Mouse (Mus musculus) limb, embryonic 12.5 days (tissue): Measurements from ENCODE around the gene Snrnp200. TPM values are rescaled to one million over a fixed set of nuclear protein-coding genes. Genes with fewer than 3 reads are reported as not detected.
"Not testable (repeated sequence)": the region's sequence is repeated elsewhere in the genome, so short reads cannot be mapped to it uniquely, and the experiment has no call there.

Source experiments
- ATAC-seq: fragments of 200-750 bp; cut with Nextera tagmentation; 2 replicates; pipeline ENCODE4 v1.8.0; 2017; ENCODE audit warnings: low read depth, moderate TSS enrichment; ENCODE audit not compliant: insufficient number of reproducible peaks, insufficient read depth, low FRiP score, low TSS enrichment
- H3K27ac ChIP-seq: fragments of 300-500 bp; sonication (generic); 2 replicates; pipeline ENCODE4 v1.5.1; 2016; ENCODE audit warnings: mild to moderate bottlenecking, moderate library complexity
- H3K27me3 ChIP-seq: fragments of 300-500 bp; sonication (generic); 2 replicates; pipeline ENCODE4 v1.6.1; 2016; ENCODE audit warnings: mild to moderate bottlenecking, moderate library complexity
- H3K36me3 ChIP-seq: fragments of 300-500 bp; sonication (generic); 2 replicates; pipeline ENCODE4 v1.6.1; 2016; ENCODE audit warnings: mild to moderate bottlenecking, moderate library complexity
- H3K4me1 ChIP-seq: fragments of 300-500 bp; sonication (generic); replicated peaks from 2 replicates; pipeline ENCODE4 v1.6.1; 2016
- H3K4me2 ChIP-seq: fragments of 300-500 bp; sonication (generic); 2 replicates; pipeline ENCODE4 v1.6.1; 2016; ENCODE audit warnings: mild to moderate bottlenecking, moderate library complexity
- H3K4me3 ChIP-seq: fragments of 300-500 bp; sonication (generic); replicated peaks from 2 replicates; pipeline ENCODE4 v1.5.1; 2016; ENCODE audit warnings: mild to moderate bottlenecking
- H3K9ac ChIP-seq: fragments of 300-500 bp; sonication (generic); replicated peaks from 2 replicates; pipeline ENCODE4 v1.6.1; 2016; ENCODE audit warnings: mild to moderate bottlenecking, moderate library complexity
- H3K9me3 ChIP-seq: fragments of 300-500 bp; sonication (generic); 2 replicates; pipeline ENCODE4 v1.6.1; 2016; ENCODE audit warnings: mild to moderate bottlenecking, moderate library complexity
- WGBS: fragments of 180-500 bp; shearing (Covaris S2); methylation state at CpG from one replicate; pipeline ENCODE4 v1.1.7; 2016; 5-methylcytosine and 5-hydroxymethylcytosine counted together
- polyA plus RNA-seq: library from polyadenylated mRNA; unstranded; fragments of >200 nt; fragmentation: Nextera tagmentation; extraction: Ambion mirVana; gene quantifications from 2 replicates; pipeline ENCODE4 v1.2.1, GENCODE M21; 2016

Snrnp200 gene
- polyA plus RNA-seq, result 98.3 and 104 TPM in 2 replicates

- H3K9ac ChIP-seq, result peak within 1 kb of the TSS; percentile 76
- H3K36me3 ChIP-seq, result peaks cover 34% of the 10 kb centered on the region
- H3K27me3 ChIP-seq, result no peaks in the 10 kb centered on the region
- H3K4me3 ChIP-seq, result peak within 1 kb of the TSS; percentile 87
- 13% methylated on average over 36 of the region's 36 CpGs for WGBS
- no peaks in the 10 kb centered on the region for H3K9me3 ChIP-seq
- peak within 1 kb of the TSS; percentile 73 for H3K4me2 ChIP-seq
- peaks cover 11% of the 10 kb centered on the region for H3K4me1 ChIP-seq
- H3K27ac ChIP-seq, result peak within 1 kb of the TSS; percentile 82
- peak; percentile 94 for ATAC-seq
Observed at GRCm38 (mm10) chr2:127207547-127208451, at the start of gene Snrnp200, which contains the start of gene 1810024B03Rik. Snrnp200 (plus strand) TSS chr2:127208386. 1810024B03Rik (minus strand) TSS chr2:127208280.

GRCm38 (mm10) chr2:127165675-127166074 lies 42.5 kb upstream of the Snrnp200 start:
- Histone ChIP-seq H3K27me3 (peaks cover 7% of the 10 kb centered on the region; the same call in 1 of the 2 replicates), H3K9me3 (no peaks in the 10 kb centered on the region), H3K27ac (no peak overlapping the region), H3K9ac (no peak overlapping the region), H3K4me1 (no peaks in the 10 kb centered on the region), H3K36me3 (no peaks in the 10 kb centered on the region), H3K4me2 (no peak overlapping the region), H3K4me3 (no peak overlapping the region)
- ATAC-seq, result no peak
- 56% methylated on average over 4 of the region's 4 CpGs for whole genome bisulfite sequencing

- WGBS, result 16% methylated on average over 1 of the region's 1 CpGs
Observed at GRCm38 (mm10) chr2:127166261-127166660, 41.9 kb upstream of the Snrnp200 start.

GRCm38 (mm10) chr2:127182598-127183381 lies 25.4 kb upstream of the Snrnp200 start:
- no peaks in the 10 kb centered on the region for H3K9me3 ChIP-seq
- peak overlapping the region; percentile 73 for H3K4me2 ChIP-seq
- H3K4me1 ChIP-seq, result peaks cover 5% of the 10 kb centered on the region
- peak overlapping the region; percentile 91 for H3K27ac ChIP-seq
- no peaks in the 10 kb centered on the region for H3K27me3 ChIP-seq
- peak overlapping the region; percentile 55 for H3K4me3 ChIP-seq
- ATAC-seq, result peak; percentile 99
- 4% methylated on average over 17 of the region's 17 CpGs for WGBS
- peak overlapping the region; percentile 79 for H3K9ac ChIP-seq
- no peaks in the 10 kb centered on the region for H3K36me3 ChIP-seq

More at GRCm38 (mm10) chr2:127166261-127166660, 41.9 kb upstream of the Snrnp200 start:
- H3K9me3 ChIP-seq, ATAC-seq, H3K4me3 ChIP-seq, H3K36me3 ChIP-seq, H3K4me1 ChIP-seq, H3K27ac ChIP-seq, H3K4me2 ChIP-seq, H3K27me3 ChIP-seq, H3K9ac ChIP-seq: not testable (repeated sequence)

GRCm38 (mm10) chr2:127189574-127189973 lies 18.6 kb upstream of the Snrnp200 start:
- ATAC-seq, result no peak
- Histone ChIP-seq H3K9me3 (no peaks in the 10 kb centered on the region), H3K9ac (no peak overlapping the region), H3K27me3 (peaks cover 3% of the 10 kb centered on the region; the same call in 1 of the 2 replicates), H3K4me3 (no peak overlapping the region), H3K4me1 (no peaks in the 10 kb centered on the region), H3K27ac (no peak overlapping the region), H3K36me3 (no peaks in the 10 kb centered on the region), H3K4me2 (no peak overlapping the region)

GRCm38 (mm10) chr2:127204932-127205331 lies 3.3 kb upstream of the Snrnp200 start:
- H3K4me1 ChIP-seq, result peaks cover 11% of the 10 kb centered on the region
- 33% methylated on average over 3 of the region's 3 CpGs for WGBS
- peaks cover 12% of the 10 kb centered on the region; the same call in 1 of the 2 replicates for H3K36me3 ChIP-seq
- no peak overlapping the region for H3K4me2 ChIP-seq
- H3K9me3 ChIP-seq, result no peaks in the 10 kb centered on the region
- H3K27ac ChIP-seq, result no peak overlapping the region
- H3K27me3 ChIP-seq, result no peaks in the 10 kb centered on the region
- no peak overlapping the region for H3K4me3 ChIP-seq
- no peak overlapping the region for H3K9ac ChIP-seq
- no peak for ATAC-seq

GRCm38 (mm10) chr2:127205936-127206335 lies 2.2 kb upstream of the Snrnp200 start:
- H3K9me3 ChIP-seq, H3K9ac ChIP-seq, H3K27ac ChIP-seq, H3K4me3 ChIP-seq, ATAC-seq, H3K27me3 ChIP-seq, H3K4me2 ChIP-seq: not testable (repeated sequence)
- 88% methylated on average over 4 of the region's 4 CpGs for WGBS
- Histone ChIP-seq H3K36me3 (peaks cover 15% of the 10 kb centered on the region), H3K4me1 (peaks cover 11% of the 10 kb centered on the region)

- no peak for ATAC-seq
- no peaks in the 10 kb centered on the region for H3K27me3 ChIP-seq
- no peak overlapping the region for H3K4me2 ChIP-seq
- WGBS, result 93% methylated on average over 2 of the region's 2 CpGs
- H3K36me3 ChIP-seq, result peaks cover 25% of the 10 kb centered on the region
- H3K9me3 ChIP-seq, result no peaks in the 10 kb centered on the region
- no peak overlapping the region for H3K27ac ChIP-seq
- H3K4me1 ChIP-seq, result peaks cover 11% of the 10 kb centered on the region
- no peak overlapping the region for H3K9ac ChIP-seq
- H3K4me3 ChIP-seq, result no peak overlapping the region
Observed at GRCm38 (mm10) chr2:127206916-127207315, 1.3 kb upstream of the Snrnp200 start.

- H3K9me3 ChIP-seq, result no peaks in the 10 kb centered on the region
- no peak for ATAC-seq
- WGBS, result under 1% methylated on average over 17 of the region's 17 CpGs
- peaks cover 40% of the 10 kb centered on the region for H3K36me3 ChIP-seq
- H3K4me2 ChIP-seq, result peak overlapping the region; percentile 73
- peak overlapping the region; percentile 87 for H3K4me3 ChIP-seq
- H3K27ac ChIP-seq, result peak overlapping the region; percentile 82
- no peaks in the 10 kb centered on the region for H3K27me3 ChIP-seq
- peaks cover 11% of the 10 kb centered on the region for H3K4me1 ChIP-seq
- peak overlapping the region; percentile 76 for H3K9ac ChIP-seq
Observed at GRCm38 (mm10) chr2:127208452-127208769, 225 bp downstream of the Snrnp200 start.

GRCm38 (mm10) chr2:127210701-127211100 lies 2.5 kb downstream of the Snrnp200 start:
- no peak overlapping the region for H3K4me2 ChIP-seq
- H3K9me3 ChIP-seq, result no peaks in the 10 kb centered on the region
- H3K9ac ChIP-seq, result no peak overlapping the region
- peaks cover 11% of the 10 kb centered on the region for H3K4me1 ChIP-seq
- no peak overlapping the region for H3K4me3 ChIP-seq
- no peaks in the 10 kb centered on the region for H3K27me3 ChIP-seq
- peaks cover 63% of the 10 kb centered on the region for H3K36me3 ChIP-seq
- 96% methylated on average over 11 of the region's 11 CpGs for WGBS
- H3K27ac ChIP-seq, result no peak overlapping the region
- ATAC-seq, result no peak

GRCm38 (mm10) chr2:127217746-127218145 lies 9.6 kb downstream of the Snrnp200 start:
- no peaks in the 10 kb centered on the region for H3K9me3 ChIP-seq
- H3K9ac ChIP-seq, result no peak overlapping the region
- WGBS, result 94% methylated on average over 5 of the region's 5 CpGs
- no peak overlapping the region for H3K27ac ChIP-seq
- peaks cover 98% of the 10 kb centered on the region for H3K36me3 ChIP-seq
- no peak overlapping the region for H3K4me2 ChIP-seq
- no peaks in the 10 kb centered on the region for H3K27me3 ChIP-seq
- H3K4me1 ChIP-seq, result no peaks in the 10 kb centered on the region
- no peak for ATAC-seq
- no peak overlapping the region for H3K4me3 ChIP-seq
